Mouse (Mus musculus): Measurements from ENCODE around the gene Lmf1.

DNA sequence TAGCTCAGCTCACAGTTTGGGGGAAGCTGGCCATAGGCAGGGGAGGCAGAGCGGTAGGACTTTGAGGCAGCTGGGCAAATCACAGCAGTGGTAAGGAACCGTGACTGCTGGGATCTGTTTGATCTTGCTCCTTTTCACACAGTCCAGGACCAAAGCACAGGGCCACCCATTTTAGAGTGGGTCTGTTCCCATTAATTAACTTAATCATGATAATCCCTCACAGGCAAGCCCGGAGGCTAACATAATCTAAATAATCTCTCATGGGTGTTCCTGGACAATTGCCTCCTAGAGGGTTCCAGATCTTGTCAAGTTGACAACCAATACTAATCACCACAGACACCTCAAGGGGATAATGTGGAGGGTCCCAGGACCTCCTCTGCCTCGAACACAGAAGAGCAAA lies 19.3 kb upstream of the Lmf1 start:
- TF ChIP-seq CTCF (IDR thresholded peaks at IDR 0.05; ENCODE audit: low read depth, low read length) (no peak), POLR2A (IDR thresholded peaks at IDR 0.05; ENCODE audit: borderline replicate concordance, low read depth, low read length) (no peak)
